Mouse (Mus musculus) erythroblast, embryonic 14.5 days (primary cell): ENCODE data around the gene Fndc7.

Source experiments
- GATA1 ChIP-seq: IDR thresholded peaks from 2 replicates; pipeline ENCODE4 v1.6.1; 2012; ENCODE audit warnings: low read length, inconsistent platforms, mixed read lengths
- TAL1 ChIP-seq: IDR thresholded peaks from 3 replicates; pipeline ENCODE4 v1.6.1; 2012; ENCODE audit warnings: low read length, inconsistent platforms, mixed read lengths

DNA sequence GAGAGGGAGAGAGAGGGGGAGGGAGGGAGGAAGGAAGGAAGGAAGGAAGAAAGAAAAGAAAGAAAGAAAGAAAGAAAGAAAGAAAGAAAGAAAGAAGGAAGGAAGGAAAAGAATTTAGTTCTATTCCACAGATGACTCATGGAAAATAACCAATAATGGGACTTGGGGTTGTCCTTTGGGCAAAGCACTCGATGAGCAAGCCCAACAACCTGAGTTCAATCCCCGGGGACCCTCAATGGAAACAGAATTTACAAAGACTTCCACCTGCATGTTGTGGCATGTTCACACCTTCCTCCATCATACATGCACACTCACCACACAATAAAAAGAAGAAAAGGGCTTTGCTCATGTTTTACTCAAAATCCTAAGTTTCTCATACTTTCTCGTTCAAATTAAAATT, 22.4 kb downstream of the Fndc7 start:
- TF ChIP-seq TAL1 (no peak), GATA1 (no peak)
